Mouse (Mus musculus) olfactory bulb, adult 2 months (tissue): Measurements from ENCODE around the gene Fam126b.

Experiments
- CTCF ChIP-seq: fragments of 200-500 bp; IDR thresholded peaks from 2 replicates; pipeline ENCODE4 v1.5.1; 2012; ENCODE audit warnings: low read depth, mild to moderate bottlenecking, low read length, moderate library complexity; ENCODE audit not compliant: insufficient read depth
- POLR2A ChIP-seq: fragments of 200-500 bp; IDR thresholded peaks from 2 replicates; pipeline ENCODE4 v1.6.1; 2012; ENCODE audit warnings: mild to moderate bottlenecking, low read depth, low read length, moderate library complexity; ENCODE audit not compliant: insufficient read depth

GRCm38 (mm10) chr1:58482647-58483046 is 103.5 kb downstream of the Fam126b start:
- TF ChIP-seq CTCF = no peak
- no peak for TF ChIP-seq POLR2A
